20 mouse cellular contexts compared by ENCODE assay signal in genomic region chr11:43389118-43389517, GRCm38 (mm10).
"Had no signal": no experiment of that assay in that cellular context is flagged by ENCODE, and none has a peak within 500 bp of the region (broad histone marks: within the 10 kb centered on the region; RNA-seq: fewer than 3 reads in every experiment).

No protein-coding gene starts in this region.

- H3K9ac ChIP-seq: lung, embryonic 15.5 days; midbrain, embryonic 13.5 days; midbrain, embryonic 15.5 days; neural tube, embryonic 13.5 days; neural tube, embryonic 15.5 days had no signal

- DNase-seq: lung, adult 2 months; lung, postnatal 14 days; lung, postnatal 36 days; retina, postnatal 1 day; right cerebral cortex, adult 18-20 months; right cerebral cortex, postnatal 25 days; right cerebral cortex, postnatal 4 days; spleen, adult 18-20 months; thymus, adult 18-20 months; thymus, postnatal 14 days; thymus, postnatal 36 days had no signal

- H3K4me2 ChIP-seq: lung, embryonic 15.5 days; midbrain, embryonic 11.5 days; midbrain, embryonic 13.5 days; midbrain, embryonic 15.5 days; neural tube, embryonic 13.5 days; neural tube, embryonic 15.5 days had no signal

- H3K36me3 ChIP-seq: lung, embryonic 15.5 days; midbrain, embryonic 13.5 days; midbrain, embryonic 15.5 days; neural tube, embryonic 13.5 days; neural tube, embryonic 15.5 days had no signal

- H3K27me3 ChIP-seq: lung, embryonic 15.5 days; midbrain, embryonic 15.5 days; neural tube, embryonic 15.5 days had no signal

- H3K9me3 ChIP-seq: lung, embryonic 15.5 days; megakaryocyte, embryonic 14.5 days; midbrain, embryonic 13.5 days; midbrain, embryonic 15.5 days; neural tube, embryonic 13.5 days; neural tube, embryonic 15.5 days had no signal

- H3K27ac ChIP-seq: lung, embryonic 15.5 days; macrophage; midbrain, embryonic 13.5 days; midbrain, embryonic 15.5 days; neural tube, embryonic 13.5 days; neural tube, embryonic 15.5 days had no signal

- ATAC-seq: lung, postnatal 0 days; midbrain, embryonic 13.5 days; midbrain, embryonic 15.5 days had no signal

- H3K4me3 ChIP-seq: lung, embryonic 15.5 days; megakaryocyte, embryonic 14.5 days; midbrain, embryonic 13.5 days; midbrain, embryonic 15.5 days; neural tube, embryonic 13.5 days; neural tube, embryonic 15.5 days had no signal
